Mouse (Mus musculus) forebrain, embryonic 14.5 days (tissue): ENCODE measurements around the gene Rps5. TPM values are rescaled to one million over a fixed set of nuclear protein-coding genes. Genes with fewer than 3 reads are reported as not detected.

Experiments used
- ATAC-seq: fragments of 200-750 bp; cut with Nextera tagmentation; 2 replicates; pipeline ENCODE4 v1.8.0; 2017; ENCODE audit warnings: mild to moderate bottlenecking, moderate library complexity
- DNase-seq: peaks from one replicate; pipeline ENCODE4 v3.0.0-alpha.2; 2015; ENCODE audit warnings: low spot score
- H3K27ac ChIP-seq: fragments of 300-500 bp; sonication (generic); 2 replicates; pipeline ENCODE4 v1.5.1; 2014; ENCODE audit warnings: low read depth, mild to moderate bottlenecking, control low read depth, low read length, moderate library complexity
- H3K27me3 ChIP-seq: fragments of 300-500 bp; sonication (generic); replicated peaks from 2 replicates; pipeline ENCODE4 v1.6.1; 2014; ENCODE audit warnings: low read length, control low read depth, mixed read lengths; ENCODE audit not compliant: control insufficient read depth, insufficient read depth
- H3K36me3 ChIP-seq: fragments of 300-500 bp; sonication (generic); 2 replicates; pipeline ENCODE4 v1.6.1; 2014; ENCODE audit warnings: low read length, control low read depth; ENCODE audit not compliant: control insufficient read depth, insufficient read depth
- H3K4me1 ChIP-seq: fragments of 300-500 bp; sonication (generic); 2 replicates; pipeline ENCODE4 v1.6.1; 2014; ENCODE audit warnings: antibody characterized with exemption, low read length, control low read depth; ENCODE audit not compliant: control insufficient read depth, insufficient read depth
- H3K4me2 ChIP-seq: fragments of 300-500 bp; sonication (generic); 2 replicates; pipeline ENCODE4 v1.6.1; 2014; ENCODE audit warnings: mild to moderate bottlenecking, control low read depth, low read length
- H3K4me3 ChIP-seq: fragments of 300-500 bp; sonication (generic); 2 replicates; pipeline ENCODE4 v1.5.1; 2014; ENCODE audit warnings: low read depth, low read length, control low read depth
- H3K9ac ChIP-seq: fragments of 300-500 bp; sonication (generic); 2 replicates; pipeline ENCODE4 v1.6.1; 2014; ENCODE audit warnings: mild to moderate bottlenecking, low read length, control low read depth, moderate library complexity
- H3K9me3 ChIP-seq: fragments of 300-500 bp; sonication (generic); replicated peaks from 2 replicates; pipeline ENCODE4 v1.6.1; 2016; ENCODE audit warnings: low read length, control low read depth, mixed read lengths; ENCODE audit not compliant: control insufficient read depth
- WGBS: fragments of 180-500 bp; shearing (Covaris S2); extraction: QIAGEN DNeasy Blood & Tissue Kit; methylation state at CpG from one replicate; pipeline ENCODE4 v1.1.7; 2014; 5-methylcytosine and 5-hydroxymethylcytosine counted together
- polyA plus RNA-seq: library from polyadenylated mRNA; unstranded; fragments of >200 nt; fragmentation: Nextera tagmentation; extraction: Ambion mirVana; gene quantifications from 2 replicates; pipeline ENCODE4 v1.2.1, GENCODE M21; 2014

Gene Rps5
- polyA plus RNA-seq, 1 experiment from 2014 or later, result 1,089 TPM

GRCm38 (mm10) chr7:12965678-12966091, 43.6 kb downstream of the Rps5 start, which contains the start of gene Zfp324:
Zfp324 (plus strand) TSS chr7:12965838.
- no peaks in the 10 kb centered on the region for H3K27me3 ChIP-seq
- DNase-seq, result peak; percentile 95
- peak within 1 kb of the TSS; percentile 93 for H3K4me2 ChIP-seq
- H3K4me3 ChIP-seq, result peak within 1 kb of the TSS; percentile 83
- no peaks in the 10 kb centered on the region for H3K9me3 ChIP-seq
- peak within 1 kb of the TSS; percentile 94 for H3K9ac ChIP-seq
- H3K36me3 ChIP-seq, result peaks cover 19% of the 10 kb centered on the region
- H3K27ac ChIP-seq, result peak within 1 kb of the TSS; percentile 88
- peak; percentile 93 for ATAC-seq
- H3K4me1 ChIP-seq, result peaks cover 15% of the 10 kb centered on the region
- under 1% methylated on average over 23 of the region's 23 CpGs for WGBS

GRCm38 (mm10) chr7:12966104-12966845, 44.2 kb downstream of the Rps5 start:
- Histone ChIP-seq H3K4me1 (peaks cover 15% of the 10 kb centered on the region), H3K4me3 (peak overlapping the region; percentile 83), H3K9me3 (no peaks in the 10 kb centered on the region), H3K9ac (peak overlapping the region; percentile 94), H3K27me3 (no peaks in the 10 kb centered on the region), H3K36me3 (peaks cover 25% of the 10 kb centered on the region), H3K4me2 (peak overlapping the region; percentile 93), H3K27ac (peak overlapping the region; percentile 88)
- DNase-seq (peak; percentile 43), ATAC-seq (peak; percentile 60)
- WGBS, result under 1% methylated on average over 26 of the region's 29 CpGs

- H3K9ac ChIP-seq, result no peak overlapping the region
- H3K36me3 ChIP-seq, result peaks cover 46% of the 10 kb centered on the region
- DNase-seq, result no peak
- H3K4me1 ChIP-seq, result peaks cover 10% of the 10 kb centered on the region; the same call in 1 of the 2 replicates
- no peak overlapping the region for H3K27ac ChIP-seq
- no peaks in the 10 kb centered on the region for H3K9me3 ChIP-seq
- no peaks in the 10 kb centered on the region for H3K27me3 ChIP-seq
- no peak overlapping the region for H3K4me2 ChIP-seq
- no peak overlapping the region for H3K4me3 ChIP-seq
- WGBS, result 94% methylated on average over 25 of the region's 25 CpGs
- no peak for ATAC-seq
Measured at GRCm38 (mm10) chr7:12970906-12971305, 48.8 kb downstream of the Rps5 start.

Other genes with a start within 250 kb of the Rps5 start
- not detected in 2 replicates for gene Vmn2r55, start 237.3 kb upstream of the Rps5 start, polyA plus RNA-seq
- not detected in 2 replicates for gene Vmn2r56, start 187.3 kb upstream of the Rps5 start, polyA plus RNA-seq
- 15.7 and 20.6 TPM in 2 replicates for gene Zscan18, start 118.7 kb upstream of the Rps5 start, polyA plus RNA-seq
- 16.1 and 23.6 TPM in 2 replicates for gene Zfp329, start 103.4 kb upstream of the Rps5 start, polyA plus RNA-seq
- 29.7 and 38.8 TPM in 2 replicates for gene Zfp110, start 87.5 kb upstream of the Rps5 start, polyA plus RNA-seq
- 8.9 and 10.5 TPM in 2 replicates for gene Zfp128, start 41.1 kb upstream of the Rps5 start, polyA plus RNA-seq
- 15.4 and 16.3 TPM in 2 replicates for gene Zscan22, start 24.5 kb upstream of the Rps5 start, polyA plus RNA-seq
- gene Rnf225, start 5.1 kb downstream of the Rps5 start, polyA plus RNA-seq, result 0.48 and 0.57 TPM in 2 replicates
- gene Zfp324, start 43.5 kb downstream of the Rps5 start, polyA plus RNA-seq, result 10.1 and 11.4 TPM in 2 replicates
- 4.5 and 4.9 TPM in 2 replicates for gene Zfp446, start 55.6 kb downstream of the Rps5 start, polyA plus RNA-seq
- 0.10 TPM in 1 of 2 replicates, not detected in the other for gene Slc27a5, start 75.9 kb downstream of the Rps5 start, polyA plus RNA-seq
- 266 and 317 TPM in 2 replicates for gene Trim28, start 76.8 kb downstream of the Rps5 start, polyA plus RNA-seq
- gene Zbtb45, start 87.7 kb downstream of the Rps5 start, polyA plus RNA-seq, result 34.7 and 41.1 TPM in 2 replicates
- 189 and 215 TPM in 2 replicates for gene Chmp2a, start 112.5 kb downstream of the Rps5 start, polyA plus RNA-seq
- 73.4 and 77.9 TPM in 2 replicates for gene Ube2m, start 116.0 kb downstream of the Rps5 start, polyA plus RNA-seq
- gene Mzf1, start 132.5 kb downstream of the Rps5 start, polyA plus RNA-seq, result 4.0 and 6.3 TPM in 2 replicates
- 0.04 and 0.06 TPM in 2 replicates for gene Vmn1r85, start 172.9 kb downstream of the Rps5 start, polyA plus RNA-seq
- not detected in 2 replicates for gene Vmn1r86, start 197.6 kb downstream of the Rps5 start, polyA plus RNA-seq
- not detected in 2 replicates for gene Vmn1r87, start 217.9 kb downstream of the Rps5 start, polyA plus RNA-seq
- not detected in 2 replicates for gene Vmn1r88, start 237.3 kb downstream of the Rps5 start, polyA plus RNA-seq